Mouse (Mus musculus) kidney, postnatal 36 days (tissue): ENCODE measurements around the gene Dnase1l1.

Source experiments
- DNase-seq, 2 experiments: peaks; one replicate each; pipeline ENCODE4 v3.0.0; 2021 to 2022; ENCODE audit warnings: mixed read lengths in 2 of 2

Gene Dnase1l1

GRCm38 (mm10) chrX:74269736-74270061 is 12.4 kb downstream of the Dnase1l1 start:
- DNase-seq = peak in 1 of 2 experiments; percentile 5

- no peak for DNase-seq
Observed at GRCm38 (mm10) chrX:74257746-74258145, 24.4 kb downstream of the Dnase1l1 start.

- no peak for DNase-seq
Observed at GRCm38 (mm10) chrX:74254888-74255565, 27.1 kb downstream of the Dnase1l1 start.

GRCm38 (mm10) chrX:74254153-74254887 is 27.8 kb downstream of the Dnase1l1 start, which contains the start of gene Emd:
TSS of gene Emd (plus strand) at chrX:74254687.
- DNase-seq = peak; percentile 91 to 96

- DNase-seq = peak; percentile 70 to 83
Observed at GRCm38 (mm10) chrX:74249615-74250014, 32.5 kb downstream of the Dnase1l1 start, which contains the start of gene Flna. TSS of gene Flna (minus strand) at chrX:74249820.

- DNase-seq = peak; percentile 57 to 83
Observed at GRCm38 (mm10) chrX:74248651-74249050, 33.5 kb downstream of the Dnase1l1 start.

- no peak for DNase-seq
Observed at GRCm38 (mm10) chrX:74246693-74247092, 35.4 kb downstream of the Dnase1l1 start.

GRCm38 (mm10) chrX:74246213-74246681 is 35.9 kb downstream of the Dnase1l1 start:
- peak; percentile 89 to 91 for DNase-seq

- DNase-seq = peak; percentile 76 to 83
Observed at GRCm38 (mm10) chrX:74245687-74246086, 36.5 kb downstream of the Dnase1l1 start.

GRCm38 (mm10) chrX:74245107-74245506 is 37.0 kb downstream of the Dnase1l1 start:
- DNase-seq = no peak

GRCm38 (mm10) chrX:74244614-74245083 is 37.5 kb downstream of the Dnase1l1 start:
- peak; percentile 29 to 54 for DNase-seq

GRCm38 (mm10) chrX:74243807-74244206 is 38.3 kb downstream of the Dnase1l1 start:
- DNase-seq = no peak

- DNase-seq = peak in 1 of 2 experiments; percentile 12
Observed at GRCm38 (mm10) chrX:74243396-74243795, 38.7 kb downstream of the Dnase1l1 start.

GRCm38 (mm10) chrX:74240332-74240731 is 41.8 kb downstream of the Dnase1l1 start:
- DNase-seq = no peak

GRCm38 (mm10) chrX:74233196-74233595 is 48.9 kb downstream of the Dnase1l1 start:
- no peak for DNase-seq

GRCm38 (mm10) chrX:74230038-74230437 is 52.1 kb downstream of the Dnase1l1 start:
- DNase-seq = no peak
